29 mouse cellular contexts compared by ENCODE assay signal in genomic region chr11:89319675-89320074, GRCm38 (mm10). TPM values are rescaled to one million over a fixed set of nuclear protein-coding genes. Genes with fewer than 3 reads are reported as not detected.
"Had no signal": no experiment of that assay in that cellular context is flagged by ENCODE, and none has a peak within 500 bp of the region (broad histone marks: within the 10 kb centered on the region; RNA-seq: fewer than 3 reads in every experiment).

No protein-coding gene starts in this region.

- H3K27me3 ChIP-seq: embryonic facial prominence, embryonic 12.5 days; embryonic facial prominence, embryonic 13.5 days; embryonic facial prominence, embryonic 15.5 days had no signal

- H3K9ac ChIP-seq: embryonic facial prominence, embryonic 12.5 days; embryonic facial prominence, embryonic 13.5 days; embryonic facial prominence, embryonic 15.5 days; forebrain, embryonic 12.5 days; forebrain, embryonic 13.5 days; forebrain, postnatal 0 days had no signal

- ATAC-seq: forebrain, embryonic 13.5 days; forebrain, embryonic 16.5 days; forebrain, postnatal 0 days had no signal

- H3K36me3 ChIP-seq: embryonic facial prominence, embryonic 10.5 days; embryonic facial prominence, embryonic 12.5 days; embryonic facial prominence, embryonic 13.5 days; embryonic facial prominence, embryonic 15.5 days; forebrain, embryonic 10.5 days; forebrain, embryonic 12.5 days had no signal

- H3K4me2 ChIP-seq: embryonic facial prominence, embryonic 12.5 days; embryonic facial prominence, embryonic 13.5 days; embryonic facial prominence, embryonic 15.5 days; forebrain, embryonic 12.5 days; forebrain, embryonic 13.5 days had no signal

- DNase-seq: cerebellum, adult 2 months; cerebellum, adult 8-10 months; cerebellum, adult 9-10 months; cerebellum, adult 9-11 months; cerebellum, postnatal 10 days; cerebellum, postnatal 14 days; cerebellum, postnatal 25 days; cerebellum, postnatal 36 days; embryo, embryonic 11 days; forebrain, postnatal 0 days; gastrocnemius, adult 2 months; gastrocnemius, postnatal 10 days; gastrocnemius, postnatal 14 days; gastrocnemius, postnatal 25 days; gastrocnemius, postnatal 36 days; heart, adult 11 months; heart, adult 18-20 months; heart, adult 2 months had no signal

- H3K27ac ChIP-seq: embryonic facial prominence, embryonic 10.5 days; embryonic facial prominence, embryonic 12.5 days; embryonic facial prominence, embryonic 15.5 days; forebrain, embryonic 10.5 days; forebrain, embryonic 12.5 days; forebrain, embryonic 13.5 days; gastrocnemius, adult 2 months; heart, adult 2 months had no signal

- H3K9me3 ChIP-seq: embryonic facial prominence, embryonic 10.5 days; embryonic facial prominence, embryonic 12.5 days; embryonic facial prominence, embryonic 13.5 days; embryonic facial prominence, embryonic 15.5 days; forebrain, embryonic 10.5 days; forebrain, embryonic 12.5 days; forebrain, embryonic 13.5 days had no signal

- H3K4me3 ChIP-seq: embryonic facial prominence, embryonic 10.5 days; embryonic facial prominence, embryonic 12.5 days; embryonic facial prominence, embryonic 13.5 days; embryonic facial prominence, embryonic 15.5 days; erythroblast, embryonic 14.5 days; forebrain, embryonic 10.5 days; forebrain, embryonic 12.5 days; forebrain, embryonic 13.5 days; gastrocnemius, adult 2 months; heart, adult 2 months had no signal

RNA-seq across cellular contexts. Expression of gene Nog, which starts 17.5 kb away (rescaled TPM):
- total RNA-seq: common myeloid progenitor, adult 5-6 weeks; granulocyte monocyte progenitor cell, adult 5-6 weeks had no signal
- polyA plus RNA-seq: erythroblast, embryonic 14.5 days had no signal
